Mouse (Mus musculus) testis, adult 2 months (tissue): Measurements from ENCODE around the gene Tlr2.

Experiments
- CTCF ChIP-seq: fragments of 200-500 bp; IDR thresholded peaks from 2 replicates; pipeline ENCODE4 v1.5.1; 2012; ENCODE audit warnings: low read depth, mild to moderate bottlenecking, inconsistent platforms, low read length, moderate library complexity; ENCODE audit not compliant: control insufficient read depth, insufficient read depth, insufficient replicate concordance
- POLR2A ChIP-seq: fragments of 200-500 bp; IDR thresholded peaks from 2 replicates; pipeline ENCODE4 v1.6.1; 2012; ENCODE audit warnings: low read depth, mild to moderate bottlenecking, inconsistent platforms, low read length, moderate library complexity; ENCODE audit not compliant: control insufficient read depth

DNA sequence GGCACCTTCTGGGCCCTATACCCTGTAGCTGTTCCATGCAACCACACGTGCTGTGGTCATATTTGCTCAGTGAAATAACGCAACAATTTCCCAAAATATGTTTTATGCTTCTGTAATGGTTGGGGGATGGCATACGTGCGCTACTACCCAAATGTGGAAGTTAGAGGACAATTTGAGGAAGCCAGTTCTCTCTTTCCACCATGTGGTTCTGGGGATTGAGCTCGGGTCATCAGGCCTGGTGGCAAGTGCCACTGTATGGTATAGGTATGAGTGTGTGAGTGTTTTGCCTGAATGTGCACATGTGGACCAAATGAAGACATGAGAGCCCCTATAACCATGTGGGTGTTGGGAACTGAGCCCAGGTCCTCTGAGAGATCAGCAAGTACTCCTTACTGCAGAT, 2.1 kb downstream of the Tlr2 start:
- TF ChIP-seq POLR2A (no peak), CTCF (no peak)
